Mouse (Mus musculus) CD4-positive naive resting alpha-beta T cell, adult 57 days (primary cell): ENCODE measurements around the gene Ap4s1. TPM values are rescaled to one million over a fixed set of nuclear protein-coding genes. Genes with fewer than 3 reads are reported as not detected.

ENCODE experiments used
- total RNA-seq: library from RNA; stranded (reverse); gene quantifications from one replicate; pipeline ENCODE4 v1.2.4, GENCODE M21; 2023

Ap4s1 gene
- total RNA-seq: 20.6 TPM

GRCm38 (mm10) chr12:51690893-51691844, at the start of gene Ap4s1:
Gene Ap4s1, plus strand, starts transcription at chr12:51691033.

DNA sequence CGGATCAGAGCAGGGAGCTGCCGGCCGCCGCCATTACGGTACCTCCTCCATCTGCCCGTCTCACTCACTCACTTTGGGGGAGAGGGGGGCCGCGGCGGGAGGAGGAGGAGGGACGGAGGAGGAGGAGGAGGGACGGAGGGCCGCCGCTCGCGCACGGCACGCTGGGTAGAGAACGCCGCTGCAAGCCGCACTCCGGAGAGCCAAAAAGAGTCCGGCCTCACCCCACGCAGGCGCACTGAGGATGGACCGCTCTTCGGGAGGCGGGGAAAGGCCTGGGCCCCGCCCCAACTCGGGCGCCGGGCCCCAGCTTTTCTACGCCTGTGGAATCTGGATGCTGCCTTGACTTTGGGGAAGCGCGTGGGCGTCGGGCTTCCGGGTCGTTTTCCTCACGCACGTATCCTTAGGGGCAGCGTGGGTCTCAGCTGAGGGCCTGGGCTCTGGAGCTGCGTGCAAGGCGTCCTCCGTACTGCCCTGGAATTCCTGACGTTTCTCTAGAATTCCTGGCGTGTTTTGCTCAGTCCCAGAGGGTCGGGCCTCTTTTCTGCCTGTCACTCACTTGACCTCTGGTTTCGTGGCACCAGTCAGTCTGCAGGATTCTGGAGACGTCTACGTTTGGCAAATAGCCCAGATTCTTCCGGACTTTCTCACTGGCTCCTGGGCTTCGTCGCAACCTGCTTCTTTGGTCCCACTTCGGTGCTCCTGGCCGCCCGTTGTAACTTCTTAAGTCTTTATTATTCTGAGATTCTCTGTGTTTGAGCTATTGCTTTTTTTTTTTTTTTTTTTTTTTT, 1.2 kb downstream of the Ap4s1 start, which contains the start of gene Strn3:
Strn3 (minus strand) TSS at position 53 of the 788 bp plus-strand sequence.

Other genes starting within 250 kb of the Ap4s1 start
- 1.7 TPM for gene Coch, start 97.7 kb upstream of the Ap4s1 start, total RNA-seq
- 56.9 TPM for gene Strn3, start 864 bp downstream of the Ap4s1 start, total RNA-seq
- gene Hectd1, start 138.5 kb downstream of the Ap4s1 start, total RNA-seq: 145 TPM